Mouse (Mus musculus) CD4-positive helper T cell, adult 2 months (primary cell): Measurements from ENCODE around the gene Mpv17.
A peak's percentile ranks its signal among the peaks of the same experiment; 100 is the strongest.

ENCODE experiments used
- DNase-seq: peaks from one replicate; pipeline ENCODE4 v3.0.0-alpha.2; 2012; ENCODE audit warnings: low read depth, missing footprints, low spot score

Mpv17 gene

GRCm38 (mm10) chr5:31108000-31108490 is 46.0 kb downstream of the Mpv17 start, which contains the start of gene Slc30a3:
Gene Slc30a3, minus strand, starts transcription at chr5:31108237.
- no peak for DNase-seq

- DNase-seq, result no peak
These were observed 48.2 kb downstream of the Mpv17 start, which contains the start of gene Dnajc5g for GRCm38 (mm10) chr5:31105814-31106335. Gene Dnajc5g, plus strand, starts transcription at chr5:31106285.

- DNase-seq, result no peak
These were observed 58.2 kb downstream of the Mpv17 start for GRCm38 (mm10) chr5:31095711-31096480.

GRCm38 (mm10) chr5:31094799-31095691 is 59.0 kb downstream of the Mpv17 start:
- DNase-seq, result peak; percentile 80

DNA sequence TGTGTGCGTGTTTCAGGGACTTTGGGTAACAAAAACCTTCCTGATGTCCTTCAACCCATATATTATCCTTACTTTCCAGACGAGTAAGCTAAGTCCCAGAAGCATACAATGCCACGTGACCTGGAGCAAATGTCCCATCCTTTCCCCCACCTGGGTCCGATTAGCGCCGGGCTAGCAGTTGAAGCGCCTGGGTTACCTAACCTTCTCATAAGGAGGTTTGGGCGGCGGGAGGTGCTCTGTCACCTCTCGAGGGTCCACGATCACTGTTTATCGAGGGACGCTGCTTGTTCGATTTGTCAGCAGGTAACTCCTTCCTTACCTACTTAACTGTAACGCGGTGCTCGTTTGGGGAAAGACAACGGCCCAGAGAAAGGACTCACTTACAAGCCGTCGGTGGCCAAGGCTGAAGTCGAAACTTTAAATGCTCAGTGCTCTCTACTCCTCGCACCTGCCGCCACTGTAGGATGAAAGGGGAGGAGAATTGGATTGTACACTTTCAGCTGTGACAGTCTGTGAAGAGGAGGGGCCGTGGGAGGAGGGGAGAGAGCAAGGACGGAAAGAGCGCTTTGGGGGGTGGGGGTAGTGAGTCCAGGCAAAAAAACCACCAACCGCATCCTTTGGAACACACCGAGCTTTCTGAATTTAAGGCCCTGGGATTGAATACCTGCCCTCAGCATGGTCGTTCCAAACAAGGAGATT is 59.8 kb downstream of the Mpv17 start:
- DNase-seq, result peak; percentile 41

- DNase-seq, result peak; percentile 60
These were observed 60.7 kb downstream of the Mpv17 start for GRCm38 (mm10) chr5:31093151-31094041.

DNA sequence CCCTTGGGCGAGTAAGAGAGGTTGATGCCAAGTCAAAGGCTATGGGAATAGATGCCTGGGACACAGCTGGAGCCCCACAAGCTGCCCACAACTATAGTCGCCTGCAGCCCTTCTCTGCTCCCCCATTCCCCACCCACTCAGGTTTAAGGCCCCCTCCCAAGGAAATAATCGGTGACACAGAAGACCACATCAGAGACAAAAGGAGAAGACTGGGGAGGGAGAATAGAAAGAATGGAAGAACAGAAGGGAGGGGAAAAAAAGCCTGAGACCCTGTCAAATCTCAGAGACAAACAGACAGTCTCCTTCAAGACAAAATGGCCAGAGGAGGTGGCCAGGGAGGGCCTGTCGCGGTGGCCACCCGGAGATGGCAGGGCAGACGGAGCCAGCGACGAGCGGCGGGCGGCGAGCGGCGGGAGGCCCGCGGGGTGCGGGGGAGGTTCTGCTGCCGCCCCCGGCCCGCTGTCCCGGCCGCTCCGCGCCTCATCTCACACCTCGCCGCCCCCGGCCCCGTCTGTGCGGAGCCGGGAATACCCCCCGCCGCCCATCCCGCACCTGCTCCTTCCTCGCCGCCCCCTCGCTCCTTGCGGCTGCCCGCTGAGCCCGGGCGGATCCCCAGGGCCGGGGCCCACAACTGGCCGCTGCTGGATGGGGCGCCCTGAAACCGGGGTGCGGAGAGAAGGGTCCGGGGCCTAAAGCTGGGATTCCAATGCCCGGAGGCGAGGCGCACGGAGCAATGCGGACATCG is 61.6 kb downstream of the Mpv17 start:
- no peak for DNase-seq
